Mouse (Mus musculus): ENCODE data around the gene Zfp970. TPM values are rescaled to one million over a fixed set of nuclear protein-coding genes. Genes with fewer than 3 reads are reported as not detected.
A peak's percentile ranks its signal among the peaks of the same experiment; 100 is the strongest.
"Not testable (repeated sequence)": the region's sequence is repeated elsewhere in the genome, so short reads cannot be mapped to it uniquely, and the experiment has no call there.

Gene Zfp970
- polyA plus RNA-seq (2012; rRNA removed), result 2.2 and 4.3 TPM in 2 replicates

GRCm38 (mm10) chr2:177464676-177465075, at the start of gene Zfp970:
Gene Zfp970, plus strand, starts transcription at chr2:177464733.
- WGBS, result 5% methylated on average over 8 of the region's 9 CpGs
- DNase-seq (ENCODE audit: low read depth, low spot score), result not testable (repeated sequence)

GRCm38 (mm10) chr2:177468222-177468621, 3.7 kb downstream of the Zfp970 start:
- DNase-seq (ENCODE audit: low read depth, low spot score), result not testable (repeated sequence)

GRCm38 (mm10) chr2:177472261-177472660, 7.7 kb downstream of the Zfp970 start:
- WGBS, result 76% methylated on average over 6 of the region's 10 CpGs

GRCm38 (mm10) chr2:177481971-177482370, 17.4 kb downstream of the Zfp970 start:
- DNase-seq (ENCODE audit: low read depth, low spot score), result not testable (repeated sequence)
- WGBS, result 93% methylated on average over 1 of the region's 1 CpGs

More at GRCm38 (mm10) chr2:177472261-177472660, 7.7 kb downstream of the Zfp970 start:
- not testable (repeated sequence) for DNase-seq (ENCODE audit: low read depth, low spot score)

- 87% methylated on average over 11 of the region's 11 CpGs for WGBS
- not testable (repeated sequence) for DNase-seq (ENCODE audit: low read depth, low spot score)
Measured at GRCm38 (mm10) chr2:177483238-177483948, 18.9 kb downstream of the Zfp970 start.

- WGBS, result 6% methylated on average over 7 of the region's 7 CpGs
- DNase-seq (ENCODE audit: low read depth, low spot score), result peak; percentile 2
Measured at GRCm38 (mm10) chr2:177498067-177498466, 33.5 kb downstream of the Zfp970 start, which contains the start of gene Gm14403. Gene Gm14403, plus strand, starts transcription at chr2:177498215.

GRCm38 (mm10) chr2:177499182-177499581, 34.6 kb downstream of the Zfp970 start:
- DNase-seq (ENCODE audit: low read depth, low spot score), result not testable (repeated sequence)
- 38% methylated on average over 1 of the region's 1 CpGs for WGBS

- WGBS, result 95% methylated on average over 1 of the region's 1 CpGs
- DNase-seq (ENCODE audit: low read depth, low spot score), result not testable (repeated sequence)
Measured at GRCm38 (mm10) chr2:177505211-177505719, 40.7 kb downstream of the Zfp970 start.

- WGBS, result 70% methylated on average over 4 of the region's 4 CpGs
- DNase-seq (ENCODE audit: low read depth, low spot score), result not testable (repeated sequence)
Measured at GRCm38 (mm10) chr2:177511381-177511780, 46.8 kb downstream of the Zfp970 start.

- whole genome bisulfite sequencing, result 95% methylated on average over 3 of the region's 3 CpGs
- not testable (repeated sequence) for DNase-seq (ENCODE audit: low read depth, low spot score)
Measured at GRCm38 (mm10) chr2:177511972-177512371, 47.4 kb downstream of the Zfp970 start.

- 86% methylated on average over 4 of the region's 4 CpGs for WGBS
- DNase-seq (ENCODE audit: low read depth, low spot score), result not testable (repeated sequence)
Measured at GRCm38 (mm10) chr2:177513991-177514479, 49.5 kb downstream of the Zfp970 start.

- DNase-seq (ENCODE audit: low read depth, low spot score), result not testable (repeated sequence)
- 86% methylated on average over 9 of the region's 9 CpGs for WGBS
Measured at GRCm38 (mm10) chr2:177517746-177518145, 53.2 kb downstream of the Zfp970 start.

- DNase-seq (ENCODE audit: low read depth, low spot score), result not testable (repeated sequence)
- 88% methylated on average over 7 of the region's 7 CpGs for whole genome bisulfite sequencing
Measured at GRCm38 (mm10) chr2:177518354-177518753, 53.8 kb downstream of the Zfp970 start.

GRCm38 (mm10) chr2:177518960-177519359, 54.4 kb downstream of the Zfp970 start:
- DNase-seq (ENCODE audit: low read depth, low spot score), result not testable (repeated sequence)
- 85% methylated on average over 1 of the region's 1 CpGs for WGBS

GRCm38 (mm10) chr2:177520035-177520434, 55.5 kb downstream of the Zfp970 start:
- no peak for DNase-seq (ENCODE audit: low read depth, low spot score)
- 73% methylated on average over 8 of the region's 8 CpGs for WGBS

GRCm38 (mm10) chr2:177523061-177523460, 58.5 kb downstream of the Zfp970 start:
- WGBS, result 90% methylated on average over 20 of the region's 20 CpGs
- DNase-seq (ENCODE audit: low read depth, low spot score), result no peak

- DNase-seq (ENCODE audit: low read depth, low spot score), result not testable (repeated sequence)
- 86% methylated on average over 6 of the region's 6 CpGs for WGBS
Measured at GRCm38 (mm10) chr2:177523674-177524073, 59.1 kb downstream of the Zfp970 start.

GRCm38 (mm10) chr2:177524171-177524570, 59.6 kb downstream of the Zfp970 start:
- 91% methylated on average over 16 of the region's 16 CpGs for WGBS
- DNase-seq (ENCODE audit: low read depth, low spot score), result not testable (repeated sequence)

Data from large intestine, adult 2 months (tissue).